ENCODE assay signal across 17 mouse cellular contexts in the genomic region with DNA sequence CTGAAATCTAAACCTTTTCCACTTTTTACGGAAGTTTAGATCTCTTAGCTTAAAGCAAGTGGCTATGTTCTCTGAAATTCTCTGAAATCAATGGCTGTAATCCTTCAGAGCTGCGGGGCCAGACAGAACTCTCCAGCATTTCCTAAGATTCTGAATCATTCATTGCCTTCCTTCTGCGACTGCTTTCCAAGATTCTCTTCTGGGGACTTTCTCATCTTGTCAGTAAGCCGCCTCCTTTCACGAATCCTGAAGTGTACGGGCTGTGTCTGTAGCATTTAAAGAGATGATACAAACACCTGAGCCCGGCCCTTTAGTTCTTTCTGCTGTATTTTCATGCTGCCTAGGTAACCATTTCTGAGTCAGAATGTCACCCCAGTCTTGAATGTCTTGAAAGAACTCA.
"Had no signal": no experiment of that assay in that cellular context is flagged by ENCODE, and none has a peak within 500 bp of the region (broad histone marks: within the 10 kb centered on the region; RNA-seq: fewer than 3 reads in every experiment).

No protein-coding gene starts in this region.

- DNase-seq: gastrocnemius, adult 2 months; gastrocnemius, postnatal 10 days; gastrocnemius, postnatal 25 days; heart, adult 18-20 months; heart, postnatal 10 days; heart, postnatal 4 days; kidney, adult 18-20 months; kidney, adult 8-10 months; kidney, postnatal 10 days; kidney, postnatal 25 days; kidney, postnatal 4 days; liver; liver, embryonic 13.5 days had no signal

- ATAC-seq: hindbrain, embryonic 16.5 days; inflammation-experienced regulatory T-cells, adult 6 months; intestine, embryonic 15.5 days; intestine, postnatal 0 days had no signal
